Mouse (Mus musculus) limb, embryonic 15.5 days (tissue): ENCODE data around the gene Hmox1. TPM values are rescaled to one million over a fixed set of nuclear protein-coding genes. Genes with fewer than 3 reads are reported as not detected.

Source experiments
- ATAC-seq: fragments of 200-750 bp; cut with Nextera tagmentation; 2 replicates; pipeline ENCODE4 v1.8.0; 2017; ENCODE audit warnings: low read depth, moderate TSS enrichment; ENCODE audit not compliant: insufficient number of reproducible peaks, low FRiP score, low TSS enrichment
- H3K27ac ChIP-seq: fragments of 300-500 bp; sonication (generic); 2 replicates; pipeline ENCODE4 v1.5.1; 2015; ENCODE audit warnings: moderate library complexity, mild to moderate bottlenecking, inconsistent platforms
- H3K27me3 ChIP-seq: fragments of 300-500 bp; sonication (generic); 2 replicates; pipeline ENCODE4 v1.6.1; 2015; ENCODE audit warnings: inconsistent platforms
- H3K36me3 ChIP-seq: fragments of 300-500 bp; sonication (generic); 2 replicates; pipeline ENCODE4 v1.6.1; 2015; ENCODE audit warnings: inconsistent platforms
- H3K4me1 ChIP-seq: fragments of 300-500 bp; sonication (generic); 2 replicates; pipeline ENCODE4 v1.6.1; 2015; ENCODE audit warnings: inconsistent platforms
- H3K4me2 ChIP-seq: fragments of 300-500 bp; sonication (generic); 2 replicates; pipeline ENCODE4 v1.6.1; 2015; ENCODE audit warnings: mild to moderate bottlenecking, inconsistent platforms
- H3K4me3 ChIP-seq: fragments of 300-500 bp; sonication (generic); 2 replicates; pipeline ENCODE4 v1.5.1; 2015; ENCODE audit warnings: mild to moderate bottlenecking, inconsistent platforms
- H3K9ac ChIP-seq: fragments of 300-500 bp; sonication (generic); 2 replicates; pipeline ENCODE4 v1.6.1; 2015; ENCODE audit warnings: inconsistent platforms
- H3K9me3 ChIP-seq: fragments of 300-500 bp; sonication (generic); 2 replicates; pipeline ENCODE4 v1.6.1; 2016; ENCODE audit warnings: inconsistent platforms
- WGBS: fragments of 180-500 bp; shearing (Covaris S2); methylation state at CpG from one replicate; pipeline ENCODE4 v1.1.7; 2015; 5-methylcytosine and 5-hydroxymethylcytosine counted together
- polyA plus RNA-seq: library from polyadenylated mRNA; unstranded; fragments of >200 nt; fragmentation: Nextera tagmentation; extraction: Ambion mirVana; gene quantifications from 2 replicates; pipeline ENCODE4 v1.2.1, GENCODE M21; 2015

Hmox1 gene
- polyA plus RNA-seq, 1 experiment from 2014 or later, result 36.9 TPM

- H3K36me3 ChIP-seq, result peaks cover 20% of the 10 kb centered on the region
- ATAC-seq, result no peak
- H3K27me3 ChIP-seq, result no peaks in the 10 kb centered on the region
- no peak overlapping the region for H3K27ac ChIP-seq
- WGBS, result 88% methylated on average over 4 of the region's 4 CpGs
- no peak overlapping the region for H3K4me3 ChIP-seq
- H3K9me3 ChIP-seq, result no peaks in the 10 kb centered on the region
- no peak overlapping the region for H3K9ac ChIP-seq
- H3K4me1 ChIP-seq, result no peaks in the 10 kb centered on the region
- no peak overlapping the region for H3K4me2 ChIP-seq
Measured at GRCm38 (mm10) chr8:75102956-75103355, 9.5 kb downstream of the Hmox1 start.

- Histone ChIP-seq H3K4me3 (no peak overlapping the region), H3K9ac (no peak overlapping the region), H3K27ac (no peak overlapping the region), H3K27me3 (no peaks in the 10 kb centered on the region), H3K9me3 (no peaks in the 10 kb centered on the region), H3K36me3 (peaks cover 16% of the 10 kb centered on the region), H3K4me2 (no peak overlapping the region), H3K4me1 (no peaks in the 10 kb centered on the region)
- WGBS, result 50% methylated on average over 8 of the region's 8 CpGs
- ATAC-seq, result no peak
Measured at GRCm38 (mm10) chr8:75103376-75103878, 10.0 kb downstream of the Hmox1 start.

- Histone ChIP-seq H3K4me1 (peaks cover 20% of the 10 kb centered on the region), H3K4me3 (peak overlapping the region; percentile 79), H3K9ac (peak overlapping the region; percentile 54), H3K36me3 (peaks cover 24% of the 10 kb centered on the region), H3K27me3 (no peaks in the 10 kb centered on the region), H3K27ac (peak overlapping the region; percentile 91), H3K4me2 (peak overlapping the region; percentile 57), H3K9me3 (no peaks in the 10 kb centered on the region)
- peak; percentile 41 for ATAC-seq
- under 1% methylated on average over 9 of the region's 9 CpGs for WGBS
Measured at GRCm38 (mm10) chr8:75108527-75109235, 15.3 kb downstream of the Hmox1 start.

- under 1% methylated on average over 59 of the region's 59 CpGs for WGBS
- peaks cover 31% of the 10 kb centered on the region for H3K36me3 ChIP-seq
- H3K4me2 ChIP-seq, result peak within 1 kb of the TSS; percentile 82
- ATAC-seq, result peak; percentile 96
- peaks cover 20% of the 10 kb centered on the region for H3K4me1 ChIP-seq
- no peaks in the 10 kb centered on the region for H3K9me3 ChIP-seq
- H3K27me3 ChIP-seq, result no peaks in the 10 kb centered on the region
- H3K9ac ChIP-seq, result peak within 1 kb of the TSS; percentile 60
- H3K27ac ChIP-seq, result peak within 1 kb of the TSS; percentile 91
- H3K4me3 ChIP-seq, result peak within 1 kb of the TSS; percentile 79
Measured at GRCm38 (mm10) chr8:75109236-75109967, 16.0 kb downstream of the Hmox1 start, which contains the start of gene Mcm5. Mcm5 (plus strand) TSS chr8:75109569.

- peaks cover 36% of the 10 kb centered on the region for H3K36me3 ChIP-seq
- peak overlapping the region; percentile 60 for H3K9ac ChIP-seq
- ATAC-seq, result no peak
- H3K27ac ChIP-seq, result no peak overlapping the region
- no peaks in the 10 kb centered on the region for H3K27me3 ChIP-seq
- peak overlapping the region; percentile 79 for H3K4me3 ChIP-seq
- WGBS, result 15% methylated on average over 13 of the region's 13 CpGs
- no peaks in the 10 kb centered on the region for H3K9me3 ChIP-seq
- peaks cover 20% of the 10 kb centered on the region for H3K4me1 ChIP-seq
- peak overlapping the region; percentile 82 for H3K4me2 ChIP-seq
Measured at GRCm38 (mm10) chr8:75110093-75110492, 16.7 kb downstream of the Hmox1 start.

- WGBS, result 95% methylated on average over 1 of the region's 1 CpGs
- no peak overlapping the region for H3K4me3 ChIP-seq
- no peak overlapping the region for H3K4me2 ChIP-seq
- no peak overlapping the region for H3K27ac ChIP-seq
- no peaks in the 10 kb centered on the region for H3K9me3 ChIP-seq
- no peaks in the 10 kb centered on the region for H3K4me1 ChIP-seq
- no peak for ATAC-seq
- no peak overlapping the region for H3K9ac ChIP-seq
- no peaks in the 10 kb centered on the region for H3K27me3 ChIP-seq
- peaks cover 95% of the 10 kb centered on the region for H3K36me3 ChIP-seq
Measured at GRCm38 (mm10) chr8:75118505-75118904, 25.1 kb downstream of the Hmox1 start.

- no peak for ATAC-seq
- H3K9ac ChIP-seq, result no peak overlapping the region
- H3K36me3 ChIP-seq, result peaks cover 95% of the 10 kb centered on the region
- no peaks in the 10 kb centered on the region for H3K27me3 ChIP-seq
- H3K4me1 ChIP-seq, result no peaks in the 10 kb centered on the region
- no peaks in the 10 kb centered on the region for H3K9me3 ChIP-seq
- no peak overlapping the region for H3K4me3 ChIP-seq
- 90% methylated on average over 2 of the region's 2 CpGs for WGBS
- no peak overlapping the region for H3K27ac ChIP-seq
- H3K4me2 ChIP-seq, result no peak overlapping the region
Measured at GRCm38 (mm10) chr8:75119287-75119686, 25.9 kb downstream of the Hmox1 start.

GRCm38 (mm10) chr8:75119747-75120146, 26.3 kb downstream of the Hmox1 start:
- Histone ChIP-seq H3K4me3 (no peak overlapping the region), H3K27me3 (no peaks in the 10 kb centered on the region), H3K36me3 (peaks cover 97% of the 10 kb centered on the region), H3K9me3 (no peaks in the 10 kb centered on the region), H3K27ac (no peak overlapping the region), H3K9ac (no peak overlapping the region), H3K4me2 (no peak overlapping the region), H3K4me1 (no peaks in the 10 kb centered on the region)
- ATAC-seq, result no peak
- WGBS, result 97% methylated on average over 2 of the region's 2 CpGs

- Histone ChIP-seq H3K9ac (no peak overlapping the region), H3K4me2 (no peak overlapping the region), H3K4me3 (no peak overlapping the region), H3K27ac (no peak overlapping the region), H3K4me1 (no peaks in the 10 kb centered on the region), H3K27me3 (no peaks in the 10 kb centered on the region), H3K9me3 (no peaks in the 10 kb centered on the region), H3K36me3 (peaks cover 76% of the 10 kb centered on the region)
- no peak for ATAC-seq
- WGBS, result 72% methylated on average over 1 of the region's 1 CpGs
Measured at GRCm38 (mm10) chr8:75127406-75127805, 34.0 kb downstream of the Hmox1 start.

GRCm38 (mm10) chr8:75132485-75132884, 39.1 kb downstream of the Hmox1 start:
- no peak overlapping the region for H3K27ac ChIP-seq
- H3K4me1 ChIP-seq, result no peaks in the 10 kb centered on the region
- H3K4me3 ChIP-seq, result no peak overlapping the region
- ATAC-seq, result no peak
- H3K9ac ChIP-seq, result no peak overlapping the region
- no peaks in the 10 kb centered on the region for H3K9me3 ChIP-seq
- no peaks in the 10 kb centered on the region for H3K27me3 ChIP-seq
- H3K4me2 ChIP-seq, result no peak overlapping the region
- WGBS, result 12% methylated on average over 3 of the region's 3 CpGs
- H3K36me3 ChIP-seq, result peaks cover 26% of the 10 kb centered on the region

- Histone ChIP-seq H3K9ac (no peak overlapping the region), H3K9me3 (no peaks in the 10 kb centered on the region), H3K27ac (no peak overlapping the region), H3K27me3 (no peaks in the 10 kb centered on the region), H3K4me3 (no peak overlapping the region), H3K4me2 (no peak overlapping the region), H3K4me1 (no peaks in the 10 kb centered on the region), H3K36me3 (peaks cover 21% of the 10 kb centered on the region)
- ATAC-seq, result no peak
- 69% methylated on average over 2 of the region's 2 CpGs for WGBS
Measured at GRCm38 (mm10) chr8:75133399-75133798, 40.0 kb downstream of the Hmox1 start.
